Mouse (Mus musculus) layer of hippocampus, adult 9-11 months (tissue): Measurements from ENCODE around the gene Mmp24.
"Not testable (repeated sequence)": the region's sequence is repeated elsewhere in the genome, so short reads cannot be mapped to it uniquely, and the experiment has no call there.

Source experiments
- DNase-seq: peaks from one replicate; pipeline ENCODE4 v3.0.0; 2022

The Mmp24 gene

GRCm38 (mm10) chr2:155817301-155818245, 42.4 kb downstream of the Mmp24 start:
- no peak for DNase-seq

GRCm38 (mm10) chr2:155818596-155819391, 43.7 kb downstream of the Mmp24 start:
- DNase-seq = peak; percentile 96

GRCm38 (mm10) chr2:155819392-155819448, 44.1 kb downstream of the Mmp24 start, which contains the start of gene BC029722:
TSS of gene BC029722 (minus strand) at chr2:155819426.
- DNase-seq = no peak

GRCm38 (mm10) chr2:155819449-155820251, 44.5 kb downstream of the Mmp24 start:
- DNase-seq = no peak

GRCm38 (mm10) chr2:155820779-155821178, 45.6 kb downstream of the Mmp24 start:
- no peak for DNase-seq

GRCm38 (mm10) chr2:155823722-155824121, 48.6 kb downstream of the Mmp24 start:
- no peak for DNase-seq

GRCm38 (mm10) chr2:155825904-155826629, 50.9 kb downstream of the Mmp24 start:
- DNase-seq = no peak

GRCm38 (mm10) chr2:155826630-155827424, 51.7 kb downstream of the Mmp24 start, which contains the start of gene Eif6:
TSS of gene Eif6 (minus strand) at chr2:155826925.
- peak; percentile 87 for DNase-seq

- no peak for DNase-seq
Observed at GRCm38 (mm10) chr2:155830841-155831240, 55.7 kb downstream of the Mmp24 start.

GRCm38 (mm10) chr2:155831302-155831701, 56.2 kb downstream of the Mmp24 start:
- no peak for DNase-seq

- DNase-seq = not testable (repeated sequence)
Observed at GRCm38 (mm10) chr2:155832087-155832486, 56.9 kb downstream of the Mmp24 start.

- DNase-seq = no peak
Observed at GRCm38 (mm10) chr2:155834732-155835131, 59.6 kb downstream of the Mmp24 start, which contains the start of gene Fam83c. TSS of gene Fam83c (minus strand) at chr2:155834854.

GRCm38 (mm10) chr2:155837961-155838360, 62.8 kb downstream of the Mmp24 start:
- DNase-seq = no peak

GRCm38 (mm10) chr2:155838961-155839360, 63.8 kb downstream of the Mmp24 start:
- no peak for DNase-seq

GRCm38 (mm10) chr2:155846930-155847329, 71.8 kb downstream of the Mmp24 start:
- no peak for DNase-seq

GRCm38 (mm10) chr2:155848291-155848690, 73.1 kb downstream of the Mmp24 start:
- peak; percentile 60 for DNase-seq

GRCm38 (mm10) chr2:155849464-155849863, 74.3 kb downstream of the Mmp24 start:
- no peak for DNase-seq

GRCm38 (mm10) chr2:155850120-155850519, 75.0 kb downstream of the Mmp24 start:
- DNase-seq = no peak

GRCm38 (mm10) chr2:155852536-155852935, 77.4 kb downstream of the Mmp24 start:
- no peak for DNase-seq

- DNase-seq = no peak
Observed at GRCm38 (mm10) chr2:155860102-155860501, 85.0 kb downstream of the Mmp24 start.

GRCm38 (mm10) chr2:155861581-155861980, 86.4 kb downstream of the Mmp24 start:
- DNase-seq = no peak
